Mouse (Mus musculus) cortical plate, adult 2 months (tissue): ENCODE results near the gene Egfl7. TPM values are rescaled to one million over a fixed set of nuclear protein-coding genes. Genes with fewer than 3 reads are reported as not detected.
A peak's percentile ranks its signal among the peaks of the same experiment; 100 is the strongest.

ENCODE experiments used
- H3K27ac ChIP-seq: fragments of 200-500 bp; 2 replicates; pipeline ENCODE4 v1.5.1; 2012; ENCODE audit warnings: low read length, control low read depth, inconsistent platforms; ENCODE audit not compliant: insufficient read depth
- H3K4me1 ChIP-seq: fragments of 200-500 bp; 2 replicates; pipeline ENCODE4 v1.6.1; 2011; ENCODE audit warnings: low read length; ENCODE audit not compliant: control insufficient read depth, insufficient read depth
- H3K4me3 ChIP-seq: fragments of 200-500 bp; 2 replicates; pipeline ENCODE4 v1.5.1; 2011; ENCODE audit warnings: mild to moderate bottlenecking, low read length, control low read depth; ENCODE audit not compliant: insufficient read depth
- CTCF ChIP-seq: fragments of 200-500 bp; IDR thresholded peaks from 2 replicates; pipeline ENCODE4 v1.5.1; 2011; ENCODE audit warnings: mild to moderate bottlenecking, control low read depth, low read length; ENCODE audit not compliant: insufficient read depth; ENCODE audit errors: extremely low read depth
- POLR2A ChIP-seq: fragments of 200-500 bp; IDR thresholded peaks from 2 replicates; pipeline ENCODE4 v1.6.1; 2011; ENCODE audit warnings: mild to moderate bottlenecking, low read length, control low read depth; ENCODE audit not compliant: insufficient read depth; ENCODE audit errors: extremely low read depth
- polyA plus RNA-seq: library from polyadenylated mRNA; depleted of rRNA; stranded (reverse); fragments of >200 nt; gene quantifications from 2 replicates; pipeline ENCODE4 v1.2.3, GENCODE M21; 2012

Egfl7 gene
- polyA plus RNA-seq, 1 experiment, result 137 TPM

GRCm38 (mm10) chr2:26595725-26596435 lies 16.1 kb downstream of the Egfl7 start:
- H3K4me3 ChIP-seq, result no peak overlapping the region
- H3K27ac ChIP-seq, result no peak overlapping the region
- H3K4me1 ChIP-seq, result no peaks in the 10 kb centered on the region
- TF ChIP-seq CTCF, result no peak
- TF ChIP-seq POLR2A, result no peak

- no peak overlapping the region for H3K27ac ChIP-seq
Measured at GRCm38 (mm10) chr2:26596898-26597297, 17.1 kb downstream of the Egfl7 start.

GRCm38 (mm10) chr2:26597810-26598209 lies 18.0 kb downstream of the Egfl7 start:
- no peak overlapping the region for H3K27ac ChIP-seq
- no peaks in the 10 kb centered on the region for H3K4me1 ChIP-seq
- no peak overlapping the region for H3K4me3 ChIP-seq
- TF ChIP-seq POLR2A, result no peak
- no peak for TF ChIP-seq CTCF

More at GRCm38 (mm10) chr2:26596898-26597297, 17.1 kb downstream of the Egfl7 start:
- TF ChIP-seq CTCF, result no peak
- no peak for TF ChIP-seq POLR2A
- Histone ChIP-seq H3K4me1 (no peaks in the 10 kb centered on the region), H3K4me3 (no peak overlapping the region)

- Histone ChIP-seq H3K4me3 (no peak overlapping the region), H3K27ac (no peak overlapping the region), H3K4me1 (no peaks in the 10 kb centered on the region)
- TF ChIP-seq POLR2A, result no peak
- no peak for TF ChIP-seq CTCF
Measured at GRCm38 (mm10) chr2:26598462-26598861, 18.6 kb downstream of the Egfl7 start.

GRCm38 (mm10) chr2:26599965-26600364 lies 20.2 kb downstream of the Egfl7 start:
- no peak overlapping the region for H3K27ac ChIP-seq
- no peaks in the 10 kb centered on the region for H3K4me1 ChIP-seq
- no peak for TF ChIP-seq POLR2A
- no peak for TF ChIP-seq CTCF
- no peak overlapping the region for H3K4me3 ChIP-seq

- no peaks in the 10 kb centered on the region for H3K4me1 ChIP-seq
- no peak for TF ChIP-seq POLR2A
- H3K4me3 ChIP-seq, result no peak overlapping the region
- no peak overlapping the region for H3K27ac ChIP-seq
Measured at GRCm38 (mm10) chr2:26600664-26601063, 20.9 kb downstream of the Egfl7 start.

- Histone ChIP-seq H3K27ac (no peak overlapping the region), H3K4me1 (no peaks in the 10 kb centered on the region), H3K4me3 (no peak overlapping the region)
- no peak for TF ChIP-seq CTCF
Measured at GRCm38 (mm10) chr2:26601595-26601994, 21.8 kb downstream of the Egfl7 start.

- Histone ChIP-seq H3K4me3 (no peak overlapping the region), H3K27ac (no peak overlapping the region), H3K4me1 (no peaks in the 10 kb centered on the region)
- no peak for TF ChIP-seq POLR2A
- no peak for TF ChIP-seq CTCF
Measured at GRCm38 (mm10) chr2:26602631-26603030, 22.8 kb downstream of the Egfl7 start.

- no peaks in the 10 kb centered on the region for H3K4me1 ChIP-seq
- TF ChIP-seq POLR2A, result no peak
- TF ChIP-seq CTCF, result no peak
- peak overlapping the region; percentile 31 for H3K4me3 ChIP-seq
- H3K27ac ChIP-seq, result no peak overlapping the region
Measured at GRCm38 (mm10) chr2:26603159-26603558, 23.3 kb downstream of the Egfl7 start.
